Mouse (Mus musculus): ENCODE measurements at regions not wholly inside any gene's neighbourhood (a gene's known extent, or its start where the extent isn't known, plus 50 kb on each side); places are given as distances from the start of the nearest gene placed in this dataset.
"Not testable (repeated sequence)": the region's sequence is repeated elsewhere in the genome, so short reads cannot be mapped to it uniquely, and the experiment has no call there.

DNA sequence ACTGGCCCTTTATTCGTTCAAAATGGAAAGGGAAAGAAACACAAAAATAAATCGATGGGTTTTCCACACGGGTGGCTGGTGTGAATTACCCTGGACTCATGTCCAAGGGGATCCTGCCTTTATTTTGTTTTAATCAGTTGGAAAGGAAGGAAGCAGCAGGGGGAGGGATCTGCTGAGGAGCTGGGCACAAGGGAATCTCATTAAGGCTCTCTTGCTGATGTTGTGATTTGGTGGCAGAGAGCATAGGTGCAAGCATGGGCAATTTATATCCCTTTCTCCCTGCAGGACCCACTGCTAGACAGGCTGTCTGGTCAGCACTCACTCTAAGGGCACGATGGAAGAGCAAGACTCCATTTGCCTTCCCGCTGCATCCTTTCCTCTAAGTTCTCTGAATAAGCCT, 469.2 kb downstream of the Epha7 start:
- no peak for DNase-seq

DNA sequence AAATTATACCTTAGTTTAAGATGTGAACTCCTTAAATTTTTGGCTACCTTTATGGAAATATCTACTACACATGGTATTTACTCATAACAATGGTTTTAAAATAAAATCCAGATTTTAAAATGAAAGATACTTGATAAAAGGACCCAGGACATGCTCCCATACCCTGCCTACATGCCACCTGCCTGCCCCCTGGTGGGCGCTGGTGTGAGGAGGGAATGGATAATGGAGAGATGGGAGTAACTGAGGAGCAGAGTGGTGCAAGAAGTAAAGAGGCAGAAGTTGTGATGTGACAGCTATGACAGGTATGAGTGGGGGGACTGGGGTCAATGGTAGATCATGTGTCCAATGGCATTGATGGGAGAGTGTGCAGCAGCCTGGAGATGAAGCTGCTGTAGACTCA, 488.4 kb downstream of the Epha7 start:
- peak; percentile 61 for DNase-seq

DNA sequence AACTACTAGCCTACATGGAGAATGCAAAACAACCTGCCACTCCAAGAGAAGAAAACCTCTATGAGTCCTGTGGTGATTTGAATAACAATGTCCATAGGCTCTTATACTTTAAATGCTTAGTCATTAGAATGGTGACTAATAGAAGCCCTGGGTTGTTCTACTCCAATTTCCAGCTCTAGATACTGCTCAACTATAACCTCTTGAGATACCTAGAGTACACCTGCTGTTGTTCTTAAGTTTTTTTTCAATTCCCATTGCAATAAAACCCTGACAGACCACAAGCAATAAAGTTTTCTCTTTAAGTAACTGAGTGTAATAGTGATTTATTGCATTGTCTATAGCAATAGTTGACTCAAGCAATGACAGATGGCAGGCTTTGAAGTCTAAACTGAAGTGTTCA, 491.0 kb downstream of the Epha7 start:
- no peak for DNase-seq

DNA sequence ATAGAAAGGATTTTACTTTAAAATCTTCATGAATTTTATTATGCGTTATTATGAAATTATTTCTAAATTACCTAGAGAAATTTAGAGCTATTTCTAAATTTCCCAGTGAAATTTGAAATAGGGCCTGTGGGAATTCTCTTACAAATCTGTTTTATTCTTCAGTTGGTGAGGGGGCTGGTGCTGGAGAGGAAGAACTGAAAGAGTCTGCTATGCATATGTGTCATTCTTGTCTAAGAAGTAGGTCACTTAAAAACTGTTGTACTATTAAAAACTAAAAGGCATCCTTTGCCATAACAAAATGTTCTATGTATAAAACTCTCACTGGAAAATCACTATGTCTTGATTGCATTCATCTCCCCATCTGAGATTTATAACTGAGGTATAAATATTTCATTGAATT, 494.3 kb downstream of the Epha7 start:
- no peak for DNase-seq

DNA sequence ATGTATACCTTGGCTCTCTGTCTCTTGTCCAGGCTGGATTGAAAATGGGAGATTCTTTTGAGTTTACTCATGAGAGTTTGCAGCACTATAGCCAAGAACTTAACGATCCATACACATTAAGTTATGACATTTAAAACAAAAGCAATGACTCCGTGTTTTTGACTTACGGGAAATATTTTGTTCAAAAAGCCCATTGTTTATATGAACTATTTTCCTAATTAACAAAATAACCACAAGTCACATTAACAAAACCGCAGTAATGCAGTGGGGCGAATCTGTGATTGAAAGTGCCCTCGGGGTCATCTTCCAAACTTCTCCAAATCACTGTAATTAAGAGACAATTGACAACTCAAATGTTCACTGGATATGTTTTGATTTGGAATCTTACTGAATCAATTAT, 511.0 kb downstream of the Epha7 start:
- no peak for DNase-seq

DNA sequence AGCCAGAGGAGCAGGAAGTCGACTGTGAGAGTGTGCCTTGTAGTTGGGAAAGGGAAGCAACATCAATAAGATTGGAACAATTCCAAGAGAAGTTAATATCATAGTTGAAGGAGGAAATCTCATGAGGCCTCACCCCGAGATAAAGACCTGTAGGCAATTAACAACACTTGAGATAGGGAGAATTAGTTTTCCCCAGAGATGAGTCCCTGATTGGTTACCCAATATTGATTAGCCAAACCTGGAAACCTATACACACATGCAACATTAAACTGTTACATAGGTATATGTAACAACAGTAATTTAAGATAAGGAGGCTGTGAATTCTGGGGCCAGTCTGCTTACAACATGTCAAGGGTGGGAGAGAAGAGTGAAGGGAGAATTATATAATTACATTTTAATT, 516.2 kb downstream of the Epha7 start:
- no peak for DNase-seq

DNA sequence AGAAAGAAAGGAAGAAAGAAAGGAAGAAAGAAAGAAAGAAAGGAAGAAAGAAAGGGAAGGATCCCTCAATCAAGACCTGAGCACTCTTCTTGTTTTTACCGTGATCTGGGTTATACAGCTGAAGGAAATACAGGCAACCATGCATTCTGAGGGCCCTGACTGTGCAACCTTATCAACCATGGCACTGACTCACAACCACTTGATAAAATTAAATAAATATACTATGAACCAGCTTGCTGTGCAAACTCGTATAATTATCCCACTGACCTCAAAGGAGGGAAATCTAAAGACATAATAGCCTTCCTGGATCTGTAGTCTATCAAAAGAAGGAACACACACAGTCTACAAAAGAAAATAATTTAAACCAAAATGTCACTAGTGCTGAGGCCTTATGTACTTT, 518.8 kb downstream of the Epha7 start:
- no peak for DNase-seq

DNA sequence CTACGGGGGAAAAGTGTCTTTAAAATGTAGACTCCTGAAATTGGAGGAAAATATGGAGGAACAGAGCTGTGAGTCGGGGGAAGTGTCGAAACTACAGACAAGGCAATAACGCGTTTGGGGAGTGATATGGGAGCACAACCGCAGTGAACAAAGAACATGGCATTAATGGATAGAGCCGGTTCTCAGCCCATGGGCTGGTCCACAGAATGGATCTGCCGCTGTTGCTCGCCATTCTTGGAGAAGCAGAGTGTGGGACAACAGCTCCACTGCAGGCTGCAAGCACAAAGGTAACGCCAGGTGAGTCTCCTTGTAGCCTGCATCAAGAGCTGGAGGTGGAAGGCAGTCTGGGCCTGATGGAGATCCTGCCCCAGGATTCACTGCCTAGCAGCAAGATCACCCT, 524.3 kb downstream of the Epha7 start:
- no peak for DNase-seq

DNA sequence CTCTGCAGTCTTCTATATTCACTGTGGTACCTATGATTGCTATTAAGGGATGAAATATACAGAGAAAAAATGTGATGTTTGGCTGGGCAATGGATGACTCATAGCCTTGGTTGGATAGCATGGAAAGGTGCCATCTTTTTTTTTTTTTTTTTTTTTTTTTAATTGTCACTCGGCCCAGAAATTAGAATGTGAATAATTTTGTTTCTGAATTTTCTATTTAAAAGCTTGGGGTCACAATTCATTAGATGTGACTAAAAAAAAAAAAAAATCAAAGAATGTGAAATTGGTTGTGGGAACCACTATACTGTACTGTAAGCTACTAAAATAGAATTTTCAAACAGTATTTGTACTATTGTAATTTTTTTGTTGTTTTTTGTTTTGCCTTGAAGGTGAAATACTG, 549.3 kb downstream of the Epha7 start:
- no peak for DNase-seq

DNA sequence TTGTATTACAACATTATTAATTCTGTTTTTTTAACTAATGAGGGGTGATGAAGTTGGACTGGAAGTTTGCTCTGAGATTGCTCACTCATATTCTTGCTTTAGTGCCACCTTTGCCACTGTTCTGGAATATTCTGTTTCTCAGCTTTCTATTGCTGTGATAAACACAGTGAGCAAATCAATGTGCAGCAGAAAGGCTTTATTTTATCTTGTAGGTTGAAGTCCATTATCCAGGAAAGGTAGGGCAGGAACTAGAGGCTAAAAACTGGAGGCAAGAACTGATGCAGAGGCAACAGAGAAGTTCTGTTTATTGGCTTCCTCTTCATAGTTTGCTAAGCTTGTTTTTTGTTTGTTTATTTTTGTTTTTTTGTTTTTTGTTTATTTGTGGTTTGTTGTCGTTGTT, 576.4 kb downstream of the Epha7 start:
- no peak for DNase-seq

DNA sequence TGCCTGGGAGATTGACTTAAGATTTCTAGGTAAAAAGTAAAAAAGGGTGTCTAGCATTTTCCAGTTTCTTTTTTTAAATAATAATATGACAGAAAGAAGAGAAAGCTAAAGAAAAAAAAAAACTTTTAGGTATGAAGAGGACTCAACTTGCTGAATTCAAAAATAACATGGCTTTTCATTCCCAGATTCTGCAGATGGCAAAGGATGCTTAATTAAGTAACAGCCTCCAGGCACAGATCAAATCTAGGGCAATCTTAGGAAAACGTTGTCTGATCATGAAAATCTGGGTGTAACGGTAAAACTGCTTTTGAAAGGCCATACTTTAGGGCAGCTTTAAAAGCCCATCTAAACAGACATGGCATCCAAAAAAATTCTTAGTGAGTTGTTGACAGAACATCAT, 577.4 kb downstream of the Epha7 start:
- no peak for DNase-seq

DNA sequence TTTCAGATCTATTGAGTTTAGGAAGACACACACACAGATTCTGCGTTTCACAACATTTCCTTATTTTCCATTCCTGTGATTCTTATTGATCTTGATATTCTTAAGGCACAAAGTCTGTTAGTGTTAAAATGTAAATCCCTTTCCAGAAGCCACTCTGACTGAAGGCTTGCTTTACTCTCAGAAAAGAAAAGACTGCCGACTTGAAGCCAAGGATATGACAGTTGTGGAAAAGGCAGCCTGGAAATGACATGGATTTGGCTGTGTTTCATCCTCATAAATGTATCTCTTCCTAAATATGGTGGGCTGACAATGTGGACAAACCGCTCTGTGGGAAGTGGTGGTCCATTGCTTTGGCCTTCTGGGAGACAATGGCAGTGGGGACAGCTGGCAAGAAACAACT, 589.2 kb downstream of the Epha7 start:
- no peak for DNase-seq

DNA sequence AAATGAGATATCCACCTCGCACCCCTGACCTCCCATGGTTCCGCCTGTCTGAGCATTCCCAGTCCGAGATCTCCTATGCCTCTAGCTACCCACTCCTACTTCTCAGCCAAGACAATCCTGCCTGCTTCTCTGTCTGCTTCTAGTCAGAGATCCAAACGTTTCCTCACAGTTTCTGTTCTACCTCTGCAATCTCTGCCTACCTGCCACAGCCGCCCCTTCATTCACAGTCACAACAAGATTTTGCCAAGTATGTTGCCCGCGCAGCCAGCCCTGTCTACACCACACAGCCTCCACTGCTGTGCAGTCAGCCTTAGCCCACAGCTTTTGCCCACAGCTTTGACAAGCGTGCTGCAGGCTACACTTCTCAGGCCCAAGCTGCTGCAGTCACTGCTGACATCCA, 601.7 kb downstream of the Epha7 start:
- DNase-seq = no peak

DNA sequence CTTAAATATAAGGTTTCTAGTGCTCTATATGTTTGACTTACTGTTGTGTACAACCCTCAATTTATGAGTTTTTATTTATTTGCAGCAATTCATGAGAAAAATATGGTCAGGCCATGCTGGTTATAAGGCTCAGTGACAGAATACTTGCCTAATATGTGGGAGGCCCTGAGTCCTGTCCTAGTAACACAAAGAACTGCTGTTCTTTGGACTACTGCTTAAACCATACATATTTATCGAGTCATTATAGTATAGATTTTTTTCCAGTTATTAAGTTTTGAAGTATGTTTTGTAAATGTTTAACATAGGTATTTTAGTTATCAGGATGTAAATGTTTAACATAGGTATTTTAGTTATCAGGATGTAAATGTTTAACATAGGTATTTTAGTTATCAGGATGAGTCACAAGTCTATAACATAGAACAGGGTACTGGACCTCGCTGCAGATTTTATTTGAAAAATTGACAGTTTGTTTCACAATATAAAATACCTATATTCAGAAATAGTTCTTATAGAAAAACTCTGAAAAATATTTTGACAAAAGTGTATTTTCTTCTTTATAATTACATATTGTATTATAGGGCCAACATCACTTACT, 607.4 kb downstream of the Epha7 start:
- no peak for DNase-seq

DNA sequence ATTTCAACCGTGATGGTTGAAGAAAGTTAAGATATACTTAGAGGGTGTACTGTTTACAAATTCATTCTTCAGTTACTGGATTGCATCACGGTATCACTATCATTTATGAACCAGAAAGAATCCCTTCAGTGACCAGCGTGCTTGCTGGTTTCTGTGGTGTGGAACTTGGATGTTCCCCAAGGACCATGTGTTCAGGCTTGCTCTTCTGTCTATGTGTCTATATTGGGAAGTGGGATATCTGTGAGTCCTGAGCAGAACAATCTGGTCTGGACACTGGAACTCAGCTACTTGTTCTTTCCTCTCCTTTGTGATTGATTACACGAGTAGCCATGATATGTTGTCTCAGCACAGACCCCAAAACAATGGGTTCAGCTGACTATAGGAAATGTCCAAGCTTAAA, 618.6 kb downstream of the Epha7 start:
- not testable (repeated sequence) for DNase-seq

DNA sequence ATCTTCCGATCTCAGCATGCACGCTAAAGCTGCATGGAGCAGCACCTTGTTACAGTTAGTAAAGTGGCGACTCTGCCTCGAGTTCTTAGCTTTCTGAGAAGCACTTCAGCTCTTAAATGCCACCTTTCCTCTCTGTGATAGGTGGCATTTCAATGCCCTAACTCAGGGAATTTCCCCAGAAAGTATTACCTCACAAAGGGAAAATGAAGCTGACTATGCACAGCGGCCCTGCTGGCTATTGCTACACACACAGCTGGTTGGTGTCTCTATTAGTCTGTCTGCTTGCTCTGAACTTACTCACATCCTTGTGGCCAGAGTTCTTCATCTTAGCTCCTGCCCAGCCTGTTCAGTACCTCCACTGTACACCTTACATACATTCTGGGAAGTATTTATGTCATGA, 650.4 kb downstream of the Epha7 start:
- DNase-seq = no peak

DNA sequence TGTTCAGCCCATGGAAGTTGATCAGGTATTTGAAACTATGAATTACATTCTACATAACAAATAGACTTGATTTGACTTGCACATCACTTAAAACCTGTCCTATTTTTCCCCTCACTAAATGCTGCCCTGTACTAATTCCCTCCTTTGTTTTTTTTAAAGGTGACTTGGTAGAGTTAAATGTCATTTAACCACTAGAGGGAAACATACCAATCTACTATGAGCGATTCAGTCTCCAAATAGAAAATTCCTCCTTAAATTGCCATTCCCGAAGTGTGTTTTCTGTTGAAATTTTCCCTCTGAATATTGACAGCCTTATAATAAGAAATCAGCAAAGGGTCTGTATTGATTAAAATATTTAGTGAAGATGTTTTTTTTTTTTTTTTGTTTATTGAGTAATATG, 653.4 kb downstream of the Epha7 start:
- DNase-seq = no peak

DNA sequence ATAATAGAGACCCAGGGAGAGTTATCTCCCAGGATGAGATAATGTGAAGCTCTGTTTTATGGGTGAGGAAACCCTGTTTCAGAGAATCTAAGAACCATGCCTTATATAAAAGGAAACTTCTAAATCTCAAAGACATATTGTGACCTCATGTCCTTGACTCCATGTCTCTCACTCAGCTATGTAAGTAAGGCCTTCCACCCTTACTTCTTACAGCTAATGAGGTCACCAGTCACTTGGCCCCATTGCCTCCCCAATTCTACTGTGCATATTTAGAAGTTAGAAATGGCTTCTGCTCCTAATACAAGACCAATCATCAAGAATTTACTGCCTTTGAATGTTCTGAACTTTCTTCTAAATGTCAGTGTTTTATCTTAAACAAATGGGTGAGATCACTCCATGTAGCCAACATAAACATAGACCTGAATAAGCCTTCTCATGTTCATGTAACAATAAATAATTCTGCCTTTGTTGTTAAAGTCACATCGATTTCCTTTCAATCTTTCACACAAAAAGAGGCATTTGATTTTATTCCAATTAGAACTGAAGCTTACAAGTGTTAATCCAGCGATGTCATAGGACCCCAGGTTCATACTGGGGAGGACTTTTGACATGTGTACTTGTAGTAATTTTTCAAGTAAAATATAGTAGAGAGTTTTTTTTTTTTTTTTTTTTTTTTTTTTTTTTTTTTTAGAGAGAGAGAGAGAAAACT, 667.6 kb downstream of the Epha7 start:
- DNase-seq = no peak

DNA sequence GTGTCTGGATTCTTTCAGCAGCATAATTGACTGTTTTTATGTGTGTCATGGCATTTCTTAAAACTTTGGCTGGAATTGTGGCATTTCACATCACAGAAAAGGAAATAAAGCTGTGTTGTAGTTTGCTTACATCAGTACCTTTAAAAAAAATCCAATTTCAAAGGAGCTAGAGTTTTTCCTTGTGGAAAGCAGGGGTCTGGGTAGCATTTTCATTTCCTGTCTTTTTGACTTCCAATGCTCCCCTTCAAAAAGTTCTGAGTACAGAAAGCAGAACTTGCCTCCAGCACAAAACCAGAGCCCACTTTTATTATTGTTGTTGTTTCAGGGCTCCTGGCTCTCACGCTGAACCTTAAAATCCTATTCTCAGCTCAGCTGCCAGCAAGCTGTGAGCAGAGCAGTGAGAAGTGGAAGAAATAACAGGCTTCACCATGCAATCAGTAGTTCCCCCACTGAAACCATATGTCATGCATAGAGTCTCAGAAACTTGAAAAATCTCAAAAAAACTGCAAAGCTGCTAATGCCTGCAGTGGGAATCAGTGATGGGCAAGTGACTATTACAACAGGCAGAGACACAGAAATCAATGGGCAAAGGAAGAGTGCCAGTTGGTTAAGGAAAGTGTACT, 668.3 kb downstream of the Epha7 start:
- no peak for DNase-seq

DNA sequence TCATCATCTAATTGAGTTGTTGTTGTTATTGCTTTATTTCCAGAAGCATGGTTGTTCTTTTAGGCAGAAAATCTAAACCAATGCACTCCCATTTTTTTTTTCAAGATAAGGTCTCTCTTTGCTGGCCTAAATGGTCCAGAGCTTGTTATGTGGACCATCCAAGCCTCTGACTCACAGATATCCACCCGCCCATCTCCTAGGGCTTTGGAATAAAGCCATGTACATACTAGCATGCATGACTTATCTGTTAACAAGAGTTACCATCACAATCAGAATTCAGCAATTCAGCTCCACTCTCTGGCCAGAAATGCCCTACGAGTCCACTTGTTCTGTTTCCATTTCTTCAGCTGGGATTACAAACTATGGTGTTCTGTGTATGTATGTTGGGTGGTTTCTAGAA, 669.5 kb downstream of the Epha7 start:
- no peak for DNase-seq

DNA sequence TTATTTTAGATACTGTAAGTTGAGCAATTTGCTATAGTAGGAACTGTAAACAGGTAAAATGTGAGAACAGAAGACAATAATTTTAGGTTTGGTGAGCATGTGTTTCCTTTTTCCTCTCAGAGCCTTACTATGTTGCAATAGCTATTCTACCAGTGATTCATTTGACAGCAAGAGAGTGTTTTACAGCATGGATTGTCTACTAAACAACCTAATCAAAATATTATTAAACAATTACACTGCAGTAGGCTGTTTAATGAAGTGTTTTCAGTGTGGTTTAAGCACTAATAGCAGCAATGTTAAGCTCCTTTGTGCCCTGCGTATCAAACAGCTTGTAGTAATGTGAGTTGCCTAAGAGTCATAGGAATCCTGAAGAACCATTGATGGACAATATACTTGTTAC, 687.9 kb downstream of the Epha7 start:
- DNase-seq = no peak

DNA sequence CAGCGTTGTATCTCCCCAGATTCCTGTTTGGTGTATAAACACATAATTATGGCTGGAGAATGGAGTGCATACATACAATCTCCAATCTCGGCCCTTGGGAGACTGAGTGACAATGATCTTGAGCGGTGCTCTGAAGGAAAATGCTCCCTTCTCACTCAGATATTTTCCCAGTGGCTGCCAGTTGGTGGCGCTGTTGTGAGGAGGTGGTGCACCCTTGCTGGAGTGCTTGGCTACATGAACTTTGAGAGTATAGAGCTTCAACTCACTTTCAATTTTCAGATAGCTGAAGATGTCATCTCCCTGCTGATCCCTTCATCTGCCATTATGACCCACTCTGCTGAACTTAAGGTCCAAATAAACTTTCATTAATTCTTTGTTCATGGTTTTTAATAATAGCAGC, 712.1 kb downstream of the Epha7 start:
- peak; percentile 4 for DNase-seq

DNA sequence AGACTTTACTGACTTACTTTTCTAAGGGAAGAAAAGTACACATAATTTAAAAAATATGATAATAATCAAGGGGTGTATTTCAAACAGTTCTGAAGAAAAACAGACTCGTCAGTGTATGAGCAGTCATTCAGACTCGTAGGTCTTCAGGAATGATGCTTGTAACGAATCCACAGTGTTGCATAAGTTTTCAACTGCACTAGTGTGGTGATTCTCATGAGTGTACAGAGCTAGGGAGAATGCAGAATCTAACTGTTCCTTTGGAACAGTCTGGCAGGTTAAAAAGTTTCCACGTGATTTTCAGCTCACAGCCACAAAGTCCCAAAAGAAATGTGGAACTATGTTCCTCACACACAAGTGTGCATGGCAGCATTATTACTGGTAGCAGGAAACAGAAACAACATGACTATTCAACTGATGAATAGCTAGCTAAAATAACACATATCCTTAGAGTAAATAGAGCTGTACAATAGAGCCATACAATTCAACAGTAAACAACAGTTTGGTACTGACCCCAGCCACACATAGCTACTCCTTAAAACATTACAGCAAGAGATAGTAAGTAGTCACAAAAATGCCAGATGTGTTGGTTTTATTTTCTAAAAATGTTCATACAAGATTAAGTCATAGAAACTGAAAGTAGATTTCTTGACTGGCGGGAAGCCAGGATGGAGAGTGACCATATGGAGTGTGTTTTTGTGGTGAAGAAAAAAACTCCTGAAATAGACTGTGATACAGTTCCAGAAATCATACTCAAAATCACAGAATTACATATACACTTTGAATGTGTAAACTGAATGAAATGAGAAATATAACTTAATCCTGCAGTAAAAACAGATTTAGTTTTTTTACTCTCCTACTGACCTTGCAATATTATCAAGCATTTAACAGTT, 713.1 kb downstream of the Epha7 start:
- DNase-seq = peak; percentile 8
